Mouse (Mus musculus): ENCODE results near the gene Col4a2.
"Not testable (repeated sequence)": the region's sequence is repeated elsewhere in the genome, so short reads cannot be mapped to it uniquely, and the experiment has no call there.

The Col4a2 gene

GRCm38 (mm10) chr8:11461847-11462246 is 149.2 kb downstream of the Col4a2 start:
- CTCF ChIA-PET: interaction anchor here (0.6 to 0.7 kb wide), 2 partner anchors 10 to 46 kb away, joined by 3 to 4 read pairs; no protein-coding TSS in a partner anchor

- CTCF ChIA-PET: no interaction called here
Measured at GRCm38 (mm10) chr8:11462641-11463040, 150.0 kb downstream of the Col4a2 start.

GRCm38 (mm10) chr8:11463541-11463888 is 150.9 kb downstream of the Col4a2 start:
- CTCF ChIA-PET: no interaction called here

DNA sequence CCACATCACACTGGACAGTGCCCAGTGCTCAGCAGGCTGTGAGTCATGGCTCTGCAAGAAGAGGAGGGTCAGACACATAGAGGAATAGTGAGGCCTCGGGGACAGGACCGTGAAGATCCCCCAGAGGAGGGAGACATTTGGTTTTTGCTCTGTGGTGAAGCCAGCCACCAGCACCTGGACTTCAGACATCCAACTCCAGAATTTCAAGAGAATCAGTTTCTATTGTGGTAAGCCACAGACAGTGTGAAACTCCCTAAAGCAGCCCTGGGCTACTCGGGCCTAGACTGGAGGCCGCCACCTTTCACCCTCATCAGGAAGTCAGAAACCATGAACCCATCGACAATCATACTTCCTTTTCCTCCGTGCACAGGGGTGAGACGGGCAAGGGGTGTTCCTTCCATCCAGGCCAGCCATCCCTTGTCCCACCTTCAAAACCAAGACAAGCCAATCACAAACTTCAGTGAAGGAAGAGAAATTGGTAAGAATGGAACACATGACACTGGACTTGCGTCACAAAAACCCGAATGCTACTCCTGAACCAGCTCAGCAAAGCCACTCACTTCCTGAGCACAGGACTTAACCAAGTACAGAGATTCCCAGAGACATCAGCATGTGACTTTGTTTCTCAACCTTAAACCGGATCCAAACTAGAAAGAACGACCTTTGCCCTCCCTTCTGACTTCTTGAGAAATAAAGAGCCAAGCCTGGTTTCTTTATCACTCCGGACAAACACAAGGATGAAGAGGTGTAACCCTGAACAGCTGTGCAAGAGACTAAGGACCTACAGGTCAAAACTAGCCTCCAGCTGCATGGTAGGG is 151.5 kb downstream of the Col4a2 start:
- CTCF ChIA-PET: no interaction called here

GRCm38 (mm10) chr8:11464707-11464964 is 152.0 kb downstream of the Col4a2 start:
- CTCF ChIA-PET: no interaction called here

GRCm38 (mm10) chr8:11465619-11466018 is 153.0 kb downstream of the Col4a2 start:
- CTCF ChIA-PET: interaction anchor here (0.5 kb wide), 1 partner anchor 408 kb away, joined by 3 read pairs; no protein-coding TSS in a partner anchor

DNA sequence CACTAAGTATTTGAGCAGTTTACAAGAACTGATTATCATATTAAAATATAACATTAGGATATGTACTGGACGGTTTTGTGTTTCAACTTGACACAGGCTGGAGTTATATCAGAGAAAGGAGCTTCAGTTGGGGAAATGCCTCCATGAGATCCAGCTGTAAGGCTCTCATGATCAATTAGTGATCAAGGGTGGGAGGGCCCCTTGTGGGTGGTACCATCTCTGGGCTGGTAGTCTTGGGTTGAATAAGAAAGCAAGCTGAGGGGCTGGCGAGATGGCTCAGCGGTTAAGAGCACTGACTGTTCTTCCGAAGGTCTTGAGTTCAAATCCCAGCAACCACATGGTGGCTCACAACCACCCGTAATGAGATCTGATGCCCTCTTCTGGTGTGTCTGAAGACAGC is 153.9 kb downstream of the Col4a2 start:
- CTCF ChIA-PET: not testable (repeated sequence)

DNA sequence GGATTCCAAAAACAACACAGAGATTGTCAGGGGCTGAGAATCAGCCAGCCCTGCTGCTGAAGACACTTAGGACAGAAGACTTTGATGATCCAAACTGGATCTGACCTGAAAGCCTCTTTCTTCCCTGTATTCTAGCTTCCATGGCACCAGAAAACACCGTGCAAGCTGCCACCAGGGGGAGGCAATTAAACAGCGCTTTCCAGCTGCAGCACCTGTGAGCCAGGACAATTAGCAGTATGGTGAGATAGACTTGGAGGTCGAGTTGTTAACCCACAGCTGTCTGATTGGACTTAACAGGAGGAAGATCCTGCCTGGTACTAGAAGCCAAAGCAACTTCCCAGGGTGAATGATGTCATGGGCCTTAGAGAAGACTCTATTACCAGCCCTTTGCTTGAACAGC is 156.5 kb downstream of the Col4a2 start:
- CTCF ChIA-PET: no interaction called here

DNA sequence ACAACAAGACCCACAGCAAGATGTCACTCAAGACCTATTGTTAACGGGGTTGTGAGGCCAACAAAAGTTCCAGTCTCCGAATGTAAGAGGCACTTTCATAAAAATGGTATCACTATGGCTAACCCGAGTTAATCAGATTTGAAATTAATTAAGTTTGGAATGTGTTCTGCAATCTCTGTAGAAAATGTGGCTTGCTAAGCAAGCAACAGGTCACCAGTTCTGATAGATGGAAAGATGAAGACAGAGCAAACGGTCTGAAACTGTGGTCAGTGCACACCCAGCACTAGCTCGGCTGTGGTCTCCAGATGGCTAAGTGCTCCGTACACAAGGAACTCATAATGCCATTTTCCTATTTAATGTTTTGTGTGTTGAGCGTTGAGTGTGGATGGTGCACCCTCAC is 158.1 kb downstream of the Col4a2 start:
- CTCF ChIA-PET: no interaction called here

DNA sequence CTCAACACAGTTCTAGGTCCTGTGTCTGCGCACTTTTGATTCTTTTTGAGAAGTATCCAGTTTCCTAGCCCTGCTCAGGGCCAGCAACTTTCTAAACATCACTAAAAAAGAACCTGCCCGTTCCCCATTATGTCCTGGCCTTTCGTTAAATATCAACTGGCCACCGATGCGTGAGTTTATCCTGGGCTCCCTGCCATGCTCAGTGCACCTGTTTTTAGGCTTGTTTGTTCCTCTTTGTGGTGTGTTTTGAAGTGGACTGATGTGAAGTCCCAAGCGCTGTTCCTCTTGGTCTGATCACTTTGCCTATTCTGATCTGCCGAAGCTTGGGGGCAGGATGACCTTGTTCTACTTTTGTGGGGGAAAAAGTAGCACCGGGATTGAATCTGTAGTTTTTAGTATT is 158.7 kb downstream of the Col4a2 start:
- CTCF ChIA-PET: no interaction called here

DNA sequence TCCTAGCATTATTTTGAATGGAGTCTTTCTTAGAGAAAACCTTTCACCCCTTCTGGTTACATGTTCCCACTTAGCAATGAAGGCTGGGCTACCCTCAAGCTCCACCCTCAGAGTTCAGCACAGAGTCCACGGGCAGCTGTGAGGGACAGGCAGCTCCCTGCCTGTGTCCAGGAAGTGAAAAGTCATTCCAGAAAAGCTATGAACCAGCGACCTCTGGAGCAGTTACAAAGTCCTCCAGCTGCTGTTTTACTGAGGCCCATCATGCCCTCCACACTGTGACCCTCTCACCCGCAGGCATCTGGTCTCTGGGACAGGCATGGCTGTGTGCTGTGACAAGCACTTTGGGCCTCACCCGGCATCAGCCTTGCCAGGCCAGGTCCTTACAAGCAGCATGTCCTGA is 160.5 kb downstream of the Col4a2 start:
- CTCF ChIA-PET: no interaction called here

- CTCF ChIA-PET: no interaction called here
Measured at GRCm38 (mm10) chr8:11475397-11475796, 162.8 kb downstream of the Col4a2 start.

GRCm38 (mm10) chr8:11475876-11476275 is 163.3 kb downstream of the Col4a2 start:
- CTCF ChIA-PET: no interaction called here

DNA sequence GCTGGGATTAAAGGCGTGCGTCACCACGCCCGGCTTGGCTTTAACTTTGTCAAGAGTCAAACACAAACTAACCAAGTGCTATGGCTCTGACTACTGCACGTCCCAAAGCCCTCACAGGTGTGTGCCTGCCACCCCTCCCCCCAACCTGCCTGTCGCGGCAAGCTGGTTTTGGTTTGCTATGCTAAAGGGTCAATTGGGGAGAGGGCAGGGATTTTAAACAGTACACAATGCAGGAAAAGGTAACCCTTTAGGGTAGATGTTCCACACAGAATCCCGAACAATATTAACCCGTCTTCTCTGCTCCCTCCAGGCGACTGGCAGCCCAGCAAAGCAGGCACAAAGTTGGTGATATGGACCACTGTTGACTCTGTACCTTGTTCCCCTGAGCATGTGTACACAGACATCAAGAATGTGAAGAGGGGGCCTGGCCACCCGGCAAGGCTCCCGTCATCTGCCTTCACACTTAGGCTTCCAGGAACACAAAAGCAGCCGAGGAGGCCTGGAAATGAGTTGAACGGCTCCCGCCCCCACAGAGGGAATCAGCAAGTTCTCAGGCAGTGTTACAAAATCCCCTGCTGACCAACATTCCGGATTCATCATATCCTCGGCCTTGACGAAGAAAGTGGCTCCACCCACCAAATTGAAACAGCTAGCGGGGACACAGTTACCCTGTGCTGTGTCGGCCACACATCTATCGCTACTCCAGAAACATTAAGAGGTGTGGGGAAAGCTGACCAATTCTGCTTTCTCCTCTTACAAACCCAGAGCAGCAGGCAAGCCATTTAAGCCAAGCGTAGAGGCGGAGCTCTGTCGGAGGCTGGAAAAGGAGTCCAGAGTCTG is 164.0 kb downstream of the Col4a2 start:
- CTCF ChIA-PET: no interaction called here

DNA sequence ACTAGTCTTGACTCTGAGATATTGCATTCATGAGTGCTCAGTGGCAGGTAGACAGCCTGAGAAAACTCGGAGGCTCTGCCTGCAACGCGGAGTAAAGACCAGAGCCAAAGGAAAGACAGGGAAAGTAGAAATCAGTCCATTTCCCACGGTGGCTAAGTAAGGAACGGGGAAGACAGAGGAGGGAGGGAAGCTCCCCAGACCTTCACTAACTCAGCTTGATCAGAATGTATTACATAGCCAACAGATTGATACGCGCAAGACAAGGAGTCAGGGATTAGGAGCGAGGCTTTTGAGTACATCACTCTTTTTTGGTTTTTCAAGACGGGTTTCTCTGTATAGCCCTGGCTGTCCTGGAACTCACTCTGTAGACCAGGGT is 164.6 kb downstream of the Col4a2 start:
- CTCF ChIA-PET: no interaction called here

GRCm38 (mm10) chr8:11477811-11478761 is 165.5 kb downstream of the Col4a2 start, which contains the start of gene Rab20:
TSS of gene Rab20 (minus strand) at chr8:11478710.
- CTCF ChIA-PET: no interaction called here

- CTCF ChIA-PET: interaction anchor here (0.6 kb wide), 1 partner anchor 36 kb away, joined by 3 read pairs; no protein-coding TSS in a partner anchor
Measured at GRCm38 (mm10) chr8:11478807-11479527, 166.4 kb downstream of the Col4a2 start.

- CTCF ChIA-PET: interaction anchor here (0.6 kb wide), 1 partner anchor 35 kb away, joined by 3 read pairs; no protein-coding TSS in a partner anchor
Measured at GRCm38 (mm10) chr8:11479591-11479990, 167.0 kb downstream of the Col4a2 start.

DNA sequence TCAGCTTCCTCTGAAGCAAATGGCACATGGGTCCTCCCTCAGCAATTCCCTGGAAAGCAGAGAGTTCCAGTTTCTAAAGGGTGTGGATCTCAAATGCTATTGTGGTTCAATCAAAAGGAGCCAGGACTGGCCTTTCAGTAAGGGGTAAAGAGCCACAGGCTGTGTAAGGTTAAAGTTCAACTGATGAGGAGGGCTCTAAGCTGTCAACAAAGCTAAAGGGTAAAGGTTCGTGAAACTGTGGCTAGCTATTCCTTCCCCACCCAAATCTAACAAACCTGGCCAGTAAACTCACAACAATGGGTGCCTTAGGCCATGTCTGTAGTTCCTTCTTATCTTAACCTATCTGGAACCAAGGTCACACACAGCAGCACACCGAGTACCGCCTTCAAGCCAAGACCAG is 169.3 kb downstream of the Col4a2 start:
- CTCF ChIA-PET: no interaction called here

DNA sequence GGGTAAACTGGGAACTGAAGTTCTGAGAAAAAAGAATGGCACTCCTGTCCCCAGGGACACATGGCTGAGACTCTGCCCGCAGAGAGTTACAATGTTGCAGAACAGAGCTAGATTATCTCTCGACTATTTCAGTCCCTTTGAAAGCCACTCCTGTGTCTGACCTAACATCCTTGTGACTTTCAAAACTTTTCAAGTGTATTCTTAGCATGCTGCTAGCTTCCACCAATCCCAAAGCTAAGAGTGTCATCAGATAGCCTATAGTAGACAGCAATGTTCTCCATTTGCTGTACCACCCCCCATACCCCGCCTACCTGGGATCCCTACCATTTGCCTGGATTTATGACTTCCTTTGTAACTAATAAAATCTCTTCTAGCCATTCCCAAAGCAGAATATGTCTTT is 169.9 kb downstream of the Col4a2 start:
- CTCF ChIA-PET: interaction anchor here (0.6 kb wide), 1 partner anchor 11 kb away, joined by 4 read pairs; no protein-coding TSS in a partner anchor

GRCm38 (mm10) chr8:11486142-11486541 is 173.5 kb downstream of the Col4a2 start:
- CTCF ChIA-PET: interaction anchor here (1.3 kb wide), 1 partner anchor 63 kb away, joined by 4 read pairs; no protein-coding TSS in a partner anchor

Measured in spleen, embryonic (tissue).